Mouse (Mus musculus): ENCODE data around the gene Sc5d.

GRCm38 (mm10) chr9:42311311-42311710 lies 47.3 kb upstream of the Sc5d start:
- TF ChIP-seq CTCF (IDR thresholded peaks at IDR 0.05; ENCODE audit: insufficient read depth, low read length), result no peak
- no peak for TF ChIP-seq POLR2A (IDR thresholded peaks at IDR 0.05; ENCODE audit: borderline replicate concordance, extremely low read depth, low read depth, low read length)

All from lung, adult 2 months (tissue).